In genomic region chr13:109053242-109054018, GRCm38 (mm10) we compare ENCODE assay signal across 9 mouse cellular contexts.
A peak's percentile ranks its signal among the peaks of the same experiment; 100 is the strongest.
DNase-seq lines count a peak whose midpoint lies in the region; ATAC-seq lines count a peak whose summit lies in the region.
"Had no signal": no experiment of that assay in that cellular context is flagged by ENCODE, and none has a peak within 500 bp of the region (broad histone marks: within the 10 kb centered on the region; RNA-seq: fewer than 3 reads in every experiment).

No protein-coding gene starts in this region.

- peak overlapping the region; percentile 67 for H3K27ac ChIP-seq in hindbrain, embryonic 14.5 days

- peak; percentile 34 for DNase-seq in adrenal gland, postnatal 14 days
- DNase-seq in adrenal gland, adult 18-20 months (ENCODE audit: low spot score in 2 of 2): no peak
- peak; percentile 82 for DNase-seq in hindbrain, embryonic 14.5 days (ENCODE audit: low spot score)
- DNase-seq in left cerebral cortex, postnatal 14 days (ENCODE audit: low spot score in 2 of 2): peak; percentile 67 to 90
- DNase-seq in urinary bladder, adult 2 months (ENCODE audit: low spot score): no peak
- DNase-seq in T-cell, adult 2 months (ENCODE audit: low spot score): no peak
- no peak for DNase-seq in thymus, postnatal 36 days

- peaks cover 13% of the 10 kb centered on the region for H3K4me1 ChIP-seq in hindbrain, embryonic 14.5 days (replicated peaks; ENCODE audit: control insufficient read depth, insufficient read depth, low read length)

- H3K9ac ChIP-seq in hindbrain, embryonic 14.5 days: peak overlapping the region; percentile 12; the same call in 1 of the 2 replicates

- intact Hi-C loops in left cerebral cortex, postnatal 14 days (cut with DNase I): no loop called here

- no peaks in the 10 kb centered on the region for H3K27me3 ChIP-seq in hindbrain, embryonic 14.5 days (ENCODE audit: control insufficient read depth, insufficient read depth, low read length)

- H3K4me2 ChIP-seq in hindbrain, embryonic 14.5 days (replicated peaks): peak overlapping the region; percentile 39

- peak; percentile 93 for ATAC-seq in cerebellum, adult (ENCODE audit: insufficient number of reproducible peaks, low FRiP score, low TSS enrichment)
- peak; percentile 93 for ATAC-seq in hindbrain, embryonic 14.5 days (ENCODE audit: low FRiP score)

- 23% methylated on average over 10 of the region's 10 CpGs for WGBS in hindbrain, embryonic 14.5 days

- peak overlapping the region; percentile 14 for H3K4me3 ChIP-seq in hindbrain, embryonic 14.5 days (replicated peaks; ENCODE audit: low read length)
- H3K4me3 ChIP-seq: myocyte had no signal

- H3K9me3 ChIP-seq in hindbrain, embryonic 14.5 days (ENCODE audit: control insufficient read depth, low read length): no peaks in the 10 kb centered on the region

- H3K36me3 ChIP-seq in hindbrain, embryonic 14.5 days (replicated peaks; ENCODE audit: control insufficient read depth, insufficient read depth): no peaks in the 10 kb centered on the region

Comparison
In these comparisons a context has a peak if more than half of its experiments do, and no peak if none do; other contexts are left out.
1. DNase-seq: peak in adrenal gland, postnatal 14 days (single experiment), hindbrain, embryonic 14.5 days (single experiment) and left cerebral cortex, postnatal 14 days (2 of 2); none in adrenal gland, adult 18-20 months (0 of 2), urinary bladder, adult 2 months (single experiment), T-cell, adult 2 months (single experiment) and thymus, postnatal 36 days (0 of 2).